Mouse (Mus musculus) forebrain, postnatal 0 days (tissue): ENCODE results near the gene Ganc. TPM values are rescaled to one million over a fixed set of nuclear protein-coding genes. Genes with fewer than 3 reads are reported as not detected.

ENCODE experiments used
- ATAC-seq: fragments of 200-750 bp; cut with Nextera tagmentation; 2 replicates; pipeline ENCODE4 v1.8.0; 2017; ENCODE audit warnings: mild to moderate bottlenecking, moderate library complexity
- DNase-seq: peaks from one replicate; pipeline ENCODE4 v3.0.0-alpha.2; 2015
- H3K27ac ChIP-seq: fragments of 300-500 bp; sonication (generic); 2 replicates; pipeline ENCODE4 v1.5.1; 2014; ENCODE audit warnings: low read depth, mild to moderate bottlenecking, antibody characterized with exemption, low read length, moderate library complexity, mixed read lengths
- H3K27me3 ChIP-seq: fragments of 300-500 bp; sonication (generic); 2 replicates; pipeline ENCODE4 v1.6.1; 2014; ENCODE audit warnings: mild to moderate bottlenecking, low read length, mixed read lengths; ENCODE audit not compliant: insufficient read depth
- H3K36me3 ChIP-seq: fragments of 300-500 bp; sonication (generic); 2 replicates; pipeline ENCODE4 v1.6.1; 2014; ENCODE audit warnings: mild to moderate bottlenecking, moderate library complexity; ENCODE audit not compliant: insufficient read depth
- H3K4me1 ChIP-seq: fragments of 300-500 bp; sonication (generic); 2 replicates; pipeline ENCODE4 v1.6.1; 2014; ENCODE audit warnings: antibody characterized with exemption; ENCODE audit not compliant: insufficient read depth
- H3K4me2 ChIP-seq: fragments of 300-500 bp; sonication (generic); 2 replicates; pipeline ENCODE4 v1.6.1; 2014; ENCODE audit warnings: low read depth, mild to moderate bottlenecking, moderate library complexity
- H3K4me3 ChIP-seq: fragments of 300-500 bp; sonication (generic); 2 replicates; pipeline ENCODE4 v1.5.1; 2014; ENCODE audit warnings: low read depth, low read length, mixed read lengths
- H3K9ac ChIP-seq: fragments of 300-500 bp; sonication (generic); 2 replicates; pipeline ENCODE4 v1.6.1; 2014; ENCODE audit warnings: mild to moderate bottlenecking
- H3K9me3 ChIP-seq: fragments of 300-500 bp; sonication (generic); 2 replicates; pipeline ENCODE4 v1.6.1; 2016; ENCODE audit warnings: low read length
- CTCF ChIP-seq: sonication (generic); IDR thresholded peaks from 2 replicates; pipeline ENCODE4 v1.5.1; 2016; ENCODE audit warnings: antibody characterized with exemption, control low read depth, low read depth
- WGBS: fragments of 180-500 bp; shearing (Covaris S2); extraction: QIAGEN DNeasy Blood & Tissue Kit; methylation state at CpG from one replicate; pipeline ENCODE4 v1.1.7; 2014; 5-methylcytosine and 5-hydroxymethylcytosine counted together
- polyA plus RNA-seq: library from polyadenylated mRNA; unstranded; fragments of >200 nt; fragmentation: Nextera tagmentation; extraction: Ambion mirVana; gene quantifications from 2 replicates; pipeline ENCODE4 v1.2.1, GENCODE M21; 2015
- total RNA-seq: library from RNA; depleted of rRNA; stranded (reverse); fragments of >200 nt; gene quantifications from 2 replicates; pipeline ENCODE4 v1.2.3, GENCODE M21; 2014

Gene Ganc
- total and polyA plus RNA-seq, 2 experiments from 2014 or later, result 6.9 to 7.7 TPM

DNA sequence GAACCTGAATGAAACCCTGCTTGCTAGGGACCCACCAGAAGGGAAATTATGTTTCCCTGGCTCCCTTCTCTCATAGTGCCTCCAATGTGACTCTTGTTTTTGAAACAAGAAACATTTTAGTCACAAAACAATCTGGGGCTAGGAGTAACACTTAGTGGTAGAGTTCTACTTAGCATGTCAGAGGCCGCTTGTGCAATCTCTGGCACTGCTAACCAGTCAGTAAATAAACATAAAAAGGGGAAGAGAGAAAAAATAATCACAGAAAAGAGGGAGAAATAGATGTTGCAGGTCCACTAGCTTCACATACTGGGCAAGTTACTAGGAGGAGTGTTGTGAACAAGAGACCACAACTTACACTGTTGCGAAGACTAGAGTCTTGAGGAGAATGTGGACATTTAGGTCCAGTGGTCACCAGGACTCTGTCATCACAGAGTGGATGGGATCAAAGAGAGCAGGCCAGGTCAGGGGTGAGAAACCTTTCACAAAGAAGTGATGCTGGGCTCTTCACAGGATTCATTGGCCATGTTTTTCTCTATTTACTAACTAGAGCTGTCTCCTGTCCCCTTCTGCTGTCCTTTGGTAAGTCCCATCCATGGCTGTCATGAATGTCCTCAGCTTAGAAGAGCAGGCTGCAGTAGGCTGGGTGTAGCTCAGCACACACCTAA, 61.2 kb downstream of the Ganc start:
- H3K27ac ChIP-seq, result no peak overlapping the region
- no peak overlapping the region for H3K9ac ChIP-seq
- no peaks in the 10 kb centered on the region for H3K36me3 ChIP-seq
- TF ChIP-seq CTCF, result no peak
- H3K4me3 ChIP-seq, result no peak overlapping the region
- no peaks in the 10 kb centered on the region for H3K9me3 ChIP-seq
- H3K27me3 ChIP-seq, result no peaks in the 10 kb centered on the region
- H3K4me1 ChIP-seq, result no peaks in the 10 kb centered on the region
- DNase-seq (no peak), ATAC-seq (no peak)
- WGBS, result 81% methylated on average over 2 of the region's 2 CpGs
- no peak overlapping the region for H3K4me2 ChIP-seq

DNA sequence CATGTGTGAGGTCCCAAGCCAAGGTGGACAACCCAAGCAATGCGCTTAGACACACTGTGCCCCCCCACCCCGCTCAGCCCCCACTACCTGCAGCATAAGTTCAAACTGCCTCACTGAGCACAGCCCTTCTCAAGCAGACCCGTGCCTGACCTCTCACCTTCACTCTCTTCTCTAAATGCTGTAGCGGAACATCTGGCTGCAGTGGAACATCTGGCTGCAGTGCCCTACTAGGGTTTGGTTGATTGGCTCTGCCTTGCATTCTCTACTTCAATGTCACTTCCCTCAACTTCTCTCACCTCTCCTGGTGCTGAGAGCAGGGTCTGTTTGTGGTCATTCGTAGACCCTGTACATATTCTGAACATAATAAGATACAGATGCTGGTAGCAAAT, 61.7 kb downstream of the Ganc start:
- DNase-seq, result no peak
- 89% methylated on average over 5 of the region's 5 CpGs for WGBS
- H3K27me3 ChIP-seq, result no peaks in the 10 kb centered on the region

DNA sequence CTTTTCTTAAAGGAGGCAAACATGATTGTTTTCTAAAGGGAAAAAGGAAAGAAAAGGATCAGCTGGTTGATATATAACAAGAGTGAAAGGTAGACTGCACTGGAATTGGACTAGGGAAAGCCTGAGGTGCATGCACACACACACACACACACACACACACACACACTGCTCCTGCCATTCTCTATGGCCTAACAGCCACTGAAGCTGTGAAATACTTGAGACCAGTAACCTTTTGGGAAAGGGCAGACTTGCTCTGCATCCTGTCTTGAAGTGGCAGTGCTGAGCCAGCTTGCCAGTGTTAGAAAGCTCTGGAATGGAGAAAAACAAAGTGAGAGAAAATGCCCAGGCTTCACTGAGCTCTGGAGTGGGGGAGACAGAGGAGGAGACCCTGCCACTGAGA, 64.3 kb downstream of the Ganc start:
- no peaks in the 10 kb centered on the region for H3K36me3 ChIP-seq
- H3K4me2 ChIP-seq, result no peak overlapping the region
- no peak overlapping the region for H3K4me3 ChIP-seq
- ATAC-seq (no peak), DNase-seq (no peak)
- H3K4me1 ChIP-seq, result no peaks in the 10 kb centered on the region
- H3K27ac ChIP-seq, result no peak overlapping the region
- no peaks in the 10 kb centered on the region for H3K9me3 ChIP-seq
- TF ChIP-seq CTCF, result no peak
- no peaks in the 10 kb centered on the region for H3K27me3 ChIP-seq
- no peak overlapping the region for H3K9ac ChIP-seq

More for the DNA sequence above, 61.7 kb downstream of the Ganc start:
- no peak for TF ChIP-seq CTCF
- Histone ChIP-seq H3K9me3 (no peaks in the 10 kb centered on the region), H3K9ac (no peak overlapping the region), H3K4me3 (no peak overlapping the region), H3K4me2 (no peak overlapping the region), H3K4me1 (no peaks in the 10 kb centered on the region), H3K36me3 (no peaks in the 10 kb centered on the region), H3K27ac (no peak overlapping the region)
- ATAC-seq, result no peak

- Histone ChIP-seq H3K9ac (no peak overlapping the region), H3K27me3 (no peaks in the 10 kb centered on the region), H3K36me3 (no peaks in the 10 kb centered on the region), H3K9me3 (no peaks in the 10 kb centered on the region), H3K4me2 (no peak overlapping the region), H3K4me1 (no peaks in the 10 kb centered on the region), H3K27ac (no peak overlapping the region), H3K4me3 (no peak overlapping the region)
- DNase-seq (no peak), ATAC-seq (no peak)
- WGBS, result 89% methylated on average over 3 of the region's 3 CpGs
- TF ChIP-seq CTCF, result no peak
Observed at GRCm38 (mm10) chr2:120469220-120469619, 65.5 kb downstream of the Ganc start.

DNA sequence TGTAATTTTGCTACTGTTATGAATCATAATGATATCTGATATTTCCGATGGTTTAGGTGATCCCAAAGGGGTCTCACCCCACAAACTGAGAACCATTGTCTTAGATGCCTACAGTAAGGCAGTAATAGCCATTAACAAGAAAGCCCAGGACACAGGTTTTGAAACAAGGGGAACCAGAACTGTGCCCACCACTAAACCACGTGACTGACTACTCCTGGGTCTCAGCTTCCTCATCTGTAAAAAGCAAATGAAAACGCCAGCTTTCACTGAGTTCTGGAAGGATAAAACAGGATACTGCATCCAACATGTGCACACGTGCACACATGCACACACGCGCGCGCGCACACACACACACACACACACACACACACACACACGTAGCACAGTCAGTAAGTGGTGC, 66.0 kb downstream of the Ganc start:
- no peak for ATAC-seq
- no peak overlapping the region for H3K9ac ChIP-seq
- H3K4me1 ChIP-seq, result no peaks in the 10 kb centered on the region
- H3K36me3 ChIP-seq, result no peaks in the 10 kb centered on the region
- H3K27ac ChIP-seq, result no peak overlapping the region
- no peaks in the 10 kb centered on the region for H3K9me3 ChIP-seq
- TF ChIP-seq CTCF, result no peak
- no peak overlapping the region for H3K4me3 ChIP-seq
- DNase-seq, result no peak
- WGBS, result 92% methylated on average over 10 of the region's 10 CpGs
- no peak overlapping the region for H3K4me2 ChIP-seq
- no peaks in the 10 kb centered on the region for H3K27me3 ChIP-seq

DNA sequence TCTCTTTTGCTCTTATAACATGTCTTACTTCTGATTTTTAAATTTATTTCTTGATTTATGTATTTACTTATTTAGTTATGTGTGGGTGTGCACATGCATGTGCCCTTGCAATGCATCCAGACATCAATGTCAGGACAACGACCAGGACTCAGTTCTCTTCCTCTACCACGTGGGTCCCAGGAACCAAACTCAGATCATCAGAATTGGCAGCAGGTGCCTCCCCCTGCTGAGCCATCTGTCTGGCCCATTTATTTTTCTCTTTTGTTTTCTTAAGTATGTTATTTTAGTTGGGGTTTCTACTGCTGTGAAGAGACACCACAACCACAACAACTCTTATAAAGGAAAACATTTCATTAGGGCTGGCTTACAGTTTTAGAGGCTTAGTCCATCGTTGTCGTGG, 67.2 kb downstream of the Ganc start:
- Histone ChIP-seq H3K4me3 (no peak overlapping the region), H3K27me3 (no peaks in the 10 kb centered on the region), H3K9ac (no peak overlapping the region), H3K27ac (no peak overlapping the region), H3K4me2 (no peak overlapping the region), H3K36me3 (no peaks in the 10 kb centered on the region), H3K4me1 (no peaks in the 10 kb centered on the region), H3K9me3 (no peaks in the 10 kb centered on the region)
- WGBS, result 54% methylated on average over 4 of the region's 4 CpGs
- no peak for ATAC-seq
- no peak for TF ChIP-seq CTCF
- DNase-seq, result no peak

GRCm38 (mm10) chr2:120476277-120477087, 72.8 kb downstream of the Ganc start:
- H3K4me1 ChIP-seq, result no peaks in the 10 kb centered on the region
- no peaks in the 10 kb centered on the region for H3K27me3 ChIP-seq
- no peak overlapping the region for H3K9ac ChIP-seq
- H3K9me3 ChIP-seq, result no peaks in the 10 kb centered on the region
- DNase-seq (no peak), ATAC-seq (no peak)
- no peak overlapping the region for H3K4me3 ChIP-seq
- TF ChIP-seq CTCF, result no peak
- H3K27ac ChIP-seq, result no peak overlapping the region
- H3K36me3 ChIP-seq, result no peaks in the 10 kb centered on the region
- 29% methylated on average over 13 of the region's 13 CpGs for WGBS
- H3K4me2 ChIP-seq, result no peak overlapping the region
